Mouse (Mus musculus): ENCODE data around the gene Antxr1.

- TF ChIP-seq CTCF (IDR thresholded peaks at IDR 0.05; ENCODE audit: low read depth) (no peak), EP300 (IDR thresholded peaks at IDR 0.05; ENCODE audit: low read depth) (no peak)
These were observed 119.5 kb downstream of the Antxr1 start for GRCm38 (mm10) chr6:87216114-87216591.
